Mouse (Mus musculus) gastrocnemius, postnatal 10 days (tissue): ENCODE data around the gene Ankmy1. TPM values are rescaled to one million over a fixed set of nuclear protein-coding genes. Genes with fewer than 3 reads are reported as not detected.
A peak's percentile ranks its signal among the peaks of the same experiment; 100 is the strongest.

ENCODE experiments used
- DNase-seq: peaks from one replicate; pipeline ENCODE4 v3.0.0; 2021; ENCODE audit warnings: mixed read lengths
- total RNA-seq, 2 experiments: library from RNA; stranded (reverse); gene quantifications; 2 replicates each; pipeline ENCODE4 v1.2.3; 2021

The Ankmy1 gene
- total RNA-seq, 2 experiments from 2014 or later = 0.27 to 0.28 TPM

- no peak for DNase-seq
These were observed 28.7 kb downstream of the Ankmy1 start for GRCm38 (mm10) chr1:92874011-92874410.

GRCm38 (mm10) chr1:92872666-92873065, 30.0 kb downstream of the Ankmy1 start:
- no peak for DNase-seq

DNA sequence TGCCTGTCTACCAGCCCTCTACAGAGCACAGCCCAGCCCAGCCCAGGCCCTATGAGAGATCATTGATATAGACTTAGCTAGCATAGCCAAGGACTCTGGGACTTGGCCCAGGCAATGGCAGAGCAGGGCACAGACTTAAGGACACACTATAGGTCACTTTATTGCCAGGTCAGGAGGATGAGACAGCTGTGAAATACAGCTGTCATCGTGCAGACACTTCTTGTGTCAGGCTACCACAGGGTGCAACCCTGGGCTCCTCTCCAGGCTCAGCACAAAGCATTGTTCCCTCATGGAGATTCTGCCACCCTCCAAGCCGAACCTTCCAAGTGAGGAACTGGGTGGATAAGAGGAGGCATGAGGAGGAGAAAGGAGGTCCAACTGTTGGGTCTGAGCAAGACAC, 32.7 kb downstream of the Ankmy1 start:
- no peak for DNase-seq

DNA sequence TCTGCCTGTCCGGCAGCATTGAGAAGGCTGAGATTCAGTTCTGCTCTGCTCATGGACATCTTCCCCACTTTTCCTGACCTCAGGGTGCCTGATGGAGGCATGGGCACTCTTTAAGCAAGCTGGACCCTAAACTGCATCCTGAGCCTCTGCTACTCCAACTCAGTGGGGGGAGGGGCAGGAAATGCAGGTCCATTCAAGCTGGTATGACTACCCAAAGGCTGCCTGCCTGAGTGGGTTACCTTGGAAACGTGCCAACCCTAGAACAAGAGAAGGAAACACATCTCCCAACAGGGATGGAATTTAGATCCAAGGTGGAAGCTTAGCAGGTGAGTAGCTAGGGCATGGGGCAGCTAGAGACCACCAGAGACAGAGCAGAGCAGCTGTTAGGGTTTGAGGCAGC, 36.5 kb downstream of the Ankmy1 start:
- DNase-seq = no peak

GRCm38 (mm10) chr1:92863268-92863667, 39.4 kb downstream of the Ankmy1 start:
- DNase-seq = no peak

DNA sequence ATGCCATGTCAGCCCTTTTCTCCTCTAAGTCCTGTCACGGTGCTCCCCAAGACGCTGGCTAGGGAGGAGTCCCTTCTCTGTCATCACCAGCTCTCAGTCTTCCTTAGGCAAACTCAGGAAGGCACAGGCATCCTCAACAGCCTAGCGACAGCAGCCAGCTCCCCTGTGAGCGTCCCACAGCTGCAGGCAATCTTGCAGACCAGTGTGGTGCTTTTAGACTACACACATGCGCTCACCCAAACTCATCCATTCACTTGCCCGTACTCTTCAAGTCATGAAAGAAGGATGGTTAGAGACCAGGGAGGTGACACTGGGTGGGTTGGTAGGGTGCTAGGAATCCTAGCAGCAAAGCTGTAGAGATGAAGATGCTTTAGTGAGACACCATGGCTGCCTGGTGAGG, 41.2 kb downstream of the Ankmy1 start:
- no peak for DNase-seq

- no peak for DNase-seq
These were observed 50.3 kb downstream of the Ankmy1 start for GRCm38 (mm10) chr1:92852450-92852849.

GRCm38 (mm10) chr1:92849938-92850574, 52.6 kb downstream of the Ankmy1 start:
- no peak for DNase-seq

DNA sequence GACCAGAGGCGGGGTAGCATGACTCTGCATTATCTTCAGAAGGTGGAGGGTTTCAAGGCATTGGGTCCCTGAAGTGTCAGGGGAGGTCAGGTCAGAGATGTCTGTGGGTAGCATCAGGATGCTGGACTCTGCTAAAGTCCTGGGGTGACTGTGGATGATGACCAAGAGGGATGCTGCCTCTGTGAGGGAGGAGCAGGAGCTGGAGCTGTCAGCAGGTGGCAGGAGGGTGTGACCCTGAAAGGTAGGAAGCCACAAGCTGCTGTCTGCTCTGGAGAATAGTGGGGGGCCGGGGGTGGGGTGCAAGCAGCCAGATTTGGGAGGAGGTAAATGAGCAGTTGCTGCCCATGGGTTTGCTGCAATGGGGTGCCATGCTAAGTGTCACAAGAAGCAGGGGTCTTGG, 53.2 kb downstream of the Ankmy1 start:
- no peak for DNase-seq

DNA sequence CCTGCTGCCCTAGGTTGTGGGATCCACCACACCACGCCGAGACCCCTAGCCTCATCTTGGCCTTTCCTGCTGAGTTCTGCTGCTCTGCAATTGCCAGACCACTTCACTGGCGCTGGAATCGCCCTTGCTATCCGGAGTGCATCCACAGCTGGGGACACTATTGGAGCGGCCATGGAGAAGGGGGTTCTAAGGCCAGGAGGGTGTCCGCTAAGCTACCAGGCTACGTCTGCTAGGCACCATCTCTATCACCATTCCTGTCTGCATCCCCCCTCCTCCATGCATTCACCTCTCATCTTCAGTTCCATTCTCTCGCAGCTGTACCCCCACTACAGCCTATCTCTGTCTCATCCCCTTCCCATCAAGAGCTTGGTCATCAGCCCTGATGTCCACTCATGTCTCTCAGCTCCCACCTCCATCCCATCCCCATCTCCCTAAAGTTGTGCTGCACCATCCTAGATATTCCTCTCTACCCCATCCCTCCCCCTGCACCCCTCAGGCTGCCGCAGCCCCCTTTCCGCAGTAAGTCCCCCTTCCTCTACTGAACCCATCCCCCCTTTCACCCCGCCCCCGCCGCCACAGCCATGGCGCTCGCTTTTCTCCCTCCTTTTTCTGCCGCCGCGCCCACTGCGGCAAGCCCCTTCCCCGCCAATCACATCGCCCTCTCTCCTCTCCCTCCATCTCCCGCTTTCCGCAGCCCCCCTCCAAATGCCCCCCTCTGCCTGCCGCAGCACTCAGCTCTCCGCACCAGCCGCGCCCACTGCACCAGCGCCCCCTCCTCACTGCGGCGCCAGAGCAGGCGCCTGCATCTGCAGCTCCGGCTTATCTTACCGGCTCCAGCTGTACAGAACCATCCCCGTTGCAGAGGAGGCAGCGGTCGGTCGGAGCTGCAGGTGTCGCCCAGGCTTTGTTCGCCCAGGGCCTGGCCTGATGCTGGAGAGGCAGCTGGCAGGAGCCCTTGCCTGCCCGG, 54.5 kb downstream of the Ankmy1 start:
- no peak for DNase-seq

DNA sequence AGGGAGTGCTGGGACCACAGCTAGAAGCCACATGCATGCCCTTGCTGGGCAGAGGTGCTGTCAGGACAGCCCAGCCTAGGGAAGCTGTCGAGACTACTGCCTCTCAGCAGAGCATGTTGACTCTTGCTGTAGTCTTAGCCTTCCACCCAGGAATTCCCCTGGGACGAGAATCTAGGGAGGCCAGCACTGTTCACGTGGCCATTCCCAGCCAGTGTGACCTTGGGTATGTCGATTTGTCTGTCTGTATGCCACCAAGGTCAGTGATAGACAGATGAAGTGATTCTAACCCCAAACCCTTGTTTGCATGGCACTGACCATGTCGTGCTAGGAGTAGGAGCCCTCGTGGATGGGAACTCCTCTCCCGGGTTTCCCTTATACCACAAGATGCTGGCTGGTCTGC, 56.8 kb downstream of the Ankmy1 start:
- no peak for DNase-seq

DNA sequence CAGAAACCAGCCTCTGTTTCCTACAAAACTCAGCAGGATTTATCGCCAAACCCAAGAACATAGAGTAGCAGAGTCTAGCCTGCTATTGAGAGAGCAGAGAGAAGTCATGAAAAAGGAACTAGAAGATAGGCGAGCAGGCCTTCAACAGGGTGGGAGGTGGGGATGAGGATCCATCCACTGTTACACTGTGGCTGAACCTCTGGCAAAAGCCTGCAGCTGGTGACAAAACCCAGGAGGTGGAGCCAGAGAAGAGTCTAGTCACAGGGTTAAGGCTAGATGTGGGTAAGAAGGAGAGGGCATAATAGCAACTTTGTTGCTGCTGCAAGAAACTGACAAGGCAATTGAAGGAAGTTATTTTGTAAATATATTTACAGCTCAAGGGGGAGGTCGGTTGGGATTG, 61.3 kb downstream of the Ankmy1 start:
- DNase-seq = no peak

DNA sequence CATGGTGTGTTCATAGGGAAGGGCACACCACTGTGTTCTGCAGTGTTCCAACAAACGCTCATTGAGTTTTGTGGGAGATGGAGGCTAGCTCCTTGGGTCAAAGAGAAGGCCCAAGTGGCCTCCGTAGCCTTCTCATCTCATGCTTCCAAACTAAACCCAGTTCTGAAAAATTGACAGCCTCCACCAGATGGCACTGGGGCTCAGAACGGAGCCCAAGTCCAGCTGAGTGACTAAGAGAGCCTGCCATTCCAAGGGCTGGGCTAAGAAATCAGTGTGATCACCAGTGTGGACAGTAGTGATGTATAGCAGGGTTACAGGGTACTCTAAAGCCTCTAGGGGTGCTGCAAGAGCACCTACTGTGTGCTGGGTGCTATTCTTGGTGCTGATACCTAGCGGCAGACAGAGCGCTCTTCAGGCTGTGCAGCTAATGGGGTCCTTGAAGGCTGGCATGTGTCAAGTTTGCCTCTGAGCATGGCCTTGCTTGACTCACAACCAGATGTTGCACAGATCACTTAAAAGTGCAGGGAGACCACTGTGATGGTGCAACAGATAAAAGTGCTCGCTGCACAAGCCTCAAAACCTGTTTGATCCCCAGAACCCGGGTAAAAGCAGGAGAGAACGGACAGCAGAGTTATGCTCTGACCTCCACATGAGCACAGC, 62.3 kb downstream of the Ankmy1 start:
- no peak for DNase-seq

DNA sequence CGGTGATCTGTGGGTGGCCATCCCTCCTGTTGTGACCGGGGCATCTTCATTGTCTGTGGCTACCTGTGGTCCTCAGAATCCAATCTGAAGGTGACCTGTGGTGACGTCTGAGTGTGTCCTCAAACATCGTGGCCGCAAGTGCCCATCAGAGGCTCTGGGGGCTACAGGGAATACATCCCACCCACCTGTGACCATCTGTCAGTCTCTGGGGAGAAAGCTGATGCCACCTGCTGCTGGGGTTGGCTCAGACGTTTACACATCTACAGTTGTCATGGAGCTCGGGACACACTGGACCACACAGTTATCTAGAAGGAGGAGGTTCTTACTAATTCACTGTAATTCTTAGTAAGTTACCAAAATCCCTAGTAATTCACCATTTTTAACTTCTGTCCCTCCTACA, 63.5 kb downstream of the Ankmy1 start:
- no peak for DNase-seq

- DNase-seq = peak; percentile 60
These were observed 64.5 kb downstream of the Ankmy1 start for GRCm38 (mm10) chr1:92837931-92838833.

GRCm38 (mm10) chr1:92833987-92834706, 68.6 kb downstream of the Ankmy1 start:
- peak; percentile 87 for DNase-seq

DNA sequence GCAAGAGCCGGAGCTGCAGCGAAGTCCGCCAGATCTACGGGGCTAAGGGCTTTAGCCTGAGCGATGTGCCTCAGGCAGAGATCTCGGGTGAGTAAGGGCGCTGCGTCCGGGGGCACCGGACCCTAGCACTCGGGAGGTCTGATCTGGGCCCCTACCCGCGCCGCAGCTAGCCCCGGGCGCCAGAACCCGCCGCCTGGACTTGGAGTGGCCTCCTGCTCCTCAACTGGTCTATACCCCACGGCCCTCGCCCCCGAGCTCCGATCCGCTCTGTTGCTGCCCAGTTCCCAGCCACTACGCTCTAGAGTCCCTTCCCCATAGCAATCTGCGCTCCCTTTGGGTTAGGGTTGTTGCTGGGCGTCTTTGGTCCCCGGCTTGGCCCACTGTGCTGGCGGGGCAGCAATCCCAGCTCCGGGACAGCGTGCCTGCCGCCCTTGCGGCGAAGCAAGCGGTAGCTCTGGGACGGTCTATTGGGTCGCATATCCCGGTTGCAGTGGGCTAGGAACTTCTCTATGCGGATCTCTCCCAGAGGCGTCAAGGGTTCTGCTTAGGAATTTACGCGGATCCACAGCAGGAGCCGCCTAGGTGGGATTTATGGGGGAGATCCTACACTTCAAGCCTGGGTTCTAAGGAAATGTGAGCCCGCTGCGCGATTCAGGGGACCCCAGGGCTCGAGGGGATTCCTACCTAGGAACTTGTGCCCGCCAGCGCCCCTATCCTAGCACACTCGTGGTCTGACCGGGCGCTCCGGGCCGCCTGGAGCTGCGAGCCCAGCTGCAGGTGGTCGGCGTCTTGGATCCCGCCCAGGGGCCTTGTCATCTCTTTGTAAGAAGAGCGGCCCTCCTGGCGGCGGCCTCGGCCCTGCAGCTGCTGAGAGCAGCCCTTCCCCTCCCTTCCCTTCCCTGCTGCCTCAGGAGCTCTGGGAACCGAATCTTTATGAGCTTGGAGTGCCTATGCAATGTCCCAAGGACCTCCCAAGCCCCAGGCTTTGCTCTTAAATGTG, 70.4 kb downstream of the Ankmy1 start:
- peak; percentile 83 for DNase-seq

DNA sequence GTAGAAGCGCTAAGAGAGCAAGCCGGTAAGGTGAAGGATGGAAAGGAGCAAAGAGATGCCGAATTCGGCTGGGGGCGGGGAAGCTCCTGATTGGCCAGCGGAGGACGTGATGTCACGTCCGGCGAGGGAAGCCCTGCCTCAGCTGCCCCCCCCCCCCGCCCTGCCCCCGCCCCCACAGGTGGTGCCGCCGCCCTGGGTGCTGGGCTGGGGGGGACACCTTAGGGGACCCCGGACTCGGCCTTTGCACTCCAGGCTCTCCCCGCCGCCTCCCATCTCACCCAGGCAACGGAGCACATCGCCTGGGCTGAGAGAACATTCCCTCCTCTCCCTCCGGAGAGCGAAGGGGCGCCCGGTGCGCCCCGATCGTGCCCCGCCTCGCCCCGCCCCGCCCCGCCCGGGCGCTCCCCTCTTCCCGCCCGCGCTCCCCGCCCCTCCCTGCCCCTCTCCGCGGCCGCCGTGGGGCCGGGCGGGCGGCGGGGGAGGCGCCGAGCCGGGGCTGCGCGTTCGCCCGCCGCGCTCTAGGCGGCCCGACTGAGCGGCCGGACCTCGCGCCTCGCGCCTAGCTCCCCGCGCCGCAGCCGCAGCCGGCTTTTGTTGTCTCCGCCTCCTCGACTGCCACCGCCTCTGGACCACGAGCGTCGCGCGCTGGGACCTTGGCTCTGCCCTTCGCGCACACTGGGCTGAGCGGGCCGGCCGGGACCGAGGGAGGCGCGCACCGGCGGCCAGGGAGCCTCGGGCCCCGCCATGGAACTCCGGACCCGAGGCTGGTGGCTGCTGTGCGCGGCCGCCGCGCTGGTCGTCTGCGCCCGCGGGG, 71.3 kb downstream of the Ankmy1 start, which contains the start of gene Gpc1:
Gpc1 (plus strand) TSS at position 458 of the 814 bp plus-strand sequence.
- DNase-seq = peak; percentile 77

GRCm38 (mm10) chr1:92830626-92831187, 72.0 kb downstream of the Ankmy1 start:
- no peak for DNase-seq
